Mouse (Mus musculus) embryonic fibroblast, embryonic 13.5 days (primary cell): ENCODE results near the gene Acat3.

ENCODE experiments used
- CTCF ChIP-seq: IDR thresholded peaks from 2 replicates; pipeline ENCODE4 v1.5.1; 2011; ENCODE audit warnings: mild to moderate bottlenecking, control low read depth, low read length, moderate library complexity, borderline replicate concordance; ENCODE audit not compliant: insufficient read depth
- POLR2A ChIP-seq: IDR thresholded peaks from 2 replicates; pipeline ENCODE4 v1.6.1; 2011; ENCODE audit warnings: low read depth, mild to moderate bottlenecking, control low read depth, low read length, moderate library complexity

DNA sequence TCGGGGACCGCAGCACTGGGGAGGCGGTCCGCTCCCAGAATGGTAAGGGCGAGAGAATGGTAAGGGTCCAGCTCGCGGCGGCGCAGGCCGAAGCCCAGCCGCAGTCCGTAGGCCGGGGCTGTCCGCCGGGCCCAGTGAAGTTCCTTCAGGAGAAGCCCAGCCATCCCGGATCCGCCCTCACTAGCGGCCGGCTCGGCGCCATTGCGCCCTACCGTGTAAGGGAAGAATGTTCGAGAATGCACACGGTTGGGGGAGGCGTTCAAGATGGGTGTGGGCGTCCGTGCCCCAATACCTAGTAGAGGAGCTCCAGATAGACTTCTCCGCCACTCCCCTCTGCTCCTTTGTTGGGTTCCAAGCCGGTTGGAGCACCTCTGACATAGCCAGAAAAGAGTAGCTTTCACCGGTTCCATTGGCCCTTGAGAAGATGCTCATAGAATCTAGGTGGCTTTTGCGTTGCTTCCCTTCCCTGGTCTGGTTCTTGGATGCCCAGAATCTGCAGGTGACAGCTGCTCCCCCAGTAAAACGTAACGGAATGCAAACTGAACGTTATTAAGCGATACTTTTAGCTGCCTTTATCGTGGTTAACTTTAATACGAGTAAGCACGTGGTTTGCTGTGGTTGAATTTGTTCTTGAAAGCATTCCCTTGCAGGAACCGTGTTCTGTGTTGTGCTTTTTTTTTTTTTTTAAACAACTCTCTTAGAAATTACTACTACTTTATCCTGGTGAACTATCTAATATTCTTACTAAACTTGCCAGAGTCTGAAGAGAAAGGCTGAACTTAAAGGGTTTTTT, 23.6 kb downstream of the Acat3 start:
- TF ChIP-seq POLR2A (no peak), CTCF (no peak)
